Mouse (Mus musculus) kidney, postnatal 25 days (tissue): Measurements from ENCODE around the gene Zkscan6.

Source experiments
- DNase-seq, 2 experiments: peaks; one replicate each; pipeline ENCODE4 v3.0.0; 2021; ENCODE audit warnings: mixed read lengths in 2 of 2

Zkscan6 gene

DNA sequence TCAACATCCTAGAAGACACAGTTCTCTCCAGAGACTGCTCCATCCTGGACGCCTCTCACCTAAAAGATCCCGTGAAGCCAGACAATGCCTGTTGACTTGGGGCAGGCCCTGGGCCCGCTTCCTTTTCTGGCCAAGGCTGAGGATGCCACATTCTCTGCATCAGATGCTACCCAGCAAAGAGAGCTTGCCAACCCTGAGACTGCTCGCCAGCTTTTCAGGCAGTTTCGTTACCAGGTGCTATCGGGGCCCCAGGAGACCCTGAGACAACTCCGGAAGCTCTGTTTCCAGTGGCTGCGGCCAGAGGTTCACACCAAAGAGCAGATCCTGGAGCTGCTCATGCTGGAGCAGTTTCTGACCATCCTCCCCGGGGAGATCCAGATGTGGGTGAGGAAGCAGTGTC lies 7.4 kb downstream of the Zkscan6 start:
- no peak for DNase-seq

- DNase-seq = no peak
These were observed 9.3 kb downstream of the Zkscan6 start for GRCm38 (mm10) chr11:65816237-65816636.

GRCm38 (mm10) chr11:65818193-65818592 lies 11.2 kb downstream of the Zkscan6 start:
- no peak for DNase-seq

GRCm38 (mm10) chr11:65820280-65820679 lies 13.3 kb downstream of the Zkscan6 start:
- DNase-seq = peak; percentile 24 to 54

DNA sequence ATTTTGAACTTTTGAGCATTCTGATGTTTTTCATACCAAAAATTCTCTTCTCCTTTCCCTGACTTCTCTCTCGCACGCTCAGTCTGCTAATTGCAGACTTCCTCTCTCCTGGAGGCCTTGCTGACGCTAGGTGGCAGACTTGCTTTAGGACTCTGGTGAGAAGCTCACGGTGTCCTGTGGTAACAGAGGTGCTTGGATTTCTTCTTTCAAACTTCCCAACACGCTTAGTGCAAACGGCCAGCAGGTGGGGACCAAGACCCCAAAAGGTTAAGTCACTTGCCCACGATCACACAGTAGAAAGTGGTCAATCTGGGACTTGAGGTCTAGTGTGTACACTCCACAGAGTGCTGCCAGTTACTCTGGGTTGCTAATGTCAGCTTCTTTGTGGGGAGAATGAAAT lies 13.9 kb downstream of the Zkscan6 start:
- DNase-seq = peak; percentile 73 to 82

DNA sequence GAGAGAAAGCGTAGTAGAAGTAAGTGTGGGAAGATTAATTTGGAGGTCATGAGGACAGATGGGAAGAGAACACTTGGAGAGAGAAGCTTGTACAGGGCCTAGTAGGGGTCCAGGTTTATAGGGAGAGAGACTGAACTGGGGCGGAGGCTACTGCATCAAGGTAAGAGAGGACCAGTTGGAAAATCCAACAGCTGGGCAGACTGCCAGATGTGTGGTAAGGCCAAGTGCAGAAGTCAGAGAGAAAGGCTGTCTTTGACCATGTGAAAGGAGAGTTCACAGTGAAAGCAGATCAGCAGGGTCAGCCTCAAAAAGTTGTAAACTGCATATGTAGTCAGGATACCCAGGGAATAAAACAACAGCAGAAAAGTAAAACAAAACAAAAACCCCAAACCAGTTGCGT lies 17.6 kb downstream of the Zkscan6 start:
- DNase-seq = peak in 1 of 2 experiments; percentile 39

- DNase-seq = peak; percentile 44 to 72
These were observed 32.0 kb downstream of the Zkscan6 start for GRCm38 (mm10) chr11:65838999-65839398.

- DNase-seq = no peak
These were observed 39.5 kb downstream of the Zkscan6 start for GRCm38 (mm10) chr11:65846446-65846845.

- peak in 1 of 2 experiments; percentile 14 for DNase-seq
These were observed 45.1 kb downstream of the Zkscan6 start for GRCm38 (mm10) chr11:65852066-65852465.

DNA sequence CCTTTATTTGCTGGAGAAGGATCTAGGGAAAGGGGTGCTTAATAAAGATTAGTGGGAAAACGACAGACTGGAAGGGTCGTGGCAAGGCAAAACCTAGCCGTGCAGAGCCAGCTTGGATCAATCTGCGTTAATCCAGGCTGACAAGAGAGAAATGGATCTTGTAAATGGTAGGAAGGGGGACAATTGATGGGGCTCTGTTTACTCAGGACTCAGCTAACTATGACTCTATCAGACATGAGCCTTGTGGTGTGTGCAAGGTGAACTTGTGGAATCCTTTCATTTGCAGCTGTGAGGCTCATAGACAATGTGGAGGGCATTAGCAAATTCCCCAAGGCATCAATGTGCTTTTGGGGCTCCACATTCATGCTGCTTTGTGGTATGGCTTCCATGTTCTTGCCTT lies 54.5 kb downstream of the Zkscan6 start:
- no peak for DNase-seq

- DNase-seq = no peak
These were observed 70.3 kb downstream of the Zkscan6 start for GRCm38 (mm10) chr11:65877146-65877775.
